Mouse (Mus musculus) thymus, adult 18-20 months (tissue): ENCODE measurements around the gene Gm7168.
"Not testable (repeated sequence)": the region's sequence is repeated elsewhere in the genome, so short reads cannot be mapped to it uniquely, and the experiment has no call there.

ENCODE experiments used
- DNase-seq, 2 experiments: peaks; one replicate each; pipeline ENCODE4 v3.0.0; 2022; ENCODE audit warnings: mixed read lengths in 2 of 2

The Gm7168 gene

DNA sequence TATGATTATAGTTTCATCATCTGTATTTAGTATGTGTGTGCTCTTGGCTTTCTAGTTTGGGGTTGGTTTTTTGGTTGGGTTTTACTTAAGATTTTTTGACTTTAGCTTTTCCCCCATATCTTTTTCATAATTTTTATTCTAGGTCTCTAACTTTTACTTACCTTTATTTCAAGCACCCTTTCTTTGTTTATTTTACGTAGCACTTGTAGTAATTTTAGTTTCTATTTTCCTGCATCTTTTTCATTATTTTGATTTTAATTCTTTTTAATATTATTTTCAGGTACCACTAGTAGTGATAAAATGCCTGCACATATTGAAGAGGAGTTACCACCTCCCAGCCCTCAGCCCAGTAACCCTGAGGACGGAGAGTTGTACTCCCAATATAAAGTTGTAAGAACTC, at the start of gene Gm7168:
Gm7168 (plus strand) TSS at position 301 of the 400 bp plus-strand sequence.
- DNase-seq: not testable (repeated sequence)

- no peak for DNase-seq
These were observed 49.3 kb upstream of the Gm7168 start for GRCm38 (mm10) chr17:13898838-13899237.

DNA sequence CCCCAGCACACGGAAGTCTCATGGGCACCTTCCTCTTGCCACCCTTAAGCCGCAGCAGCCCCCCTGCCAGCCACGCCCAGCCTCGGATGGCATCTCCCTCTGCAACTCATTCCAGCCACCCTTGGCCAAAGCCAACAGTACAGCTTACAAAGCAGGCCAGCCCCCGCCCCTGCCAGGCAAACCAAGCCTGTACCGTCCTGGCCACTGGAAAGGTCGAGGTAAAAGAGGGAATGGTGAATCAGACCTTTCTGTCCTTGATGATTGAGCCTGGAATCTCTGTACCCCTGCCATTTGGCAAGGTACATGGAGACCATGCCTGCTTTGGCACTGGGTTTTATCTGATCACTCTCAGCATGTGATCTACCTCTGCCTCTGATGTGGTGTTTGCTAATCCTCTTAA, 48.9 kb upstream of the Gm7168 start:
- no peak for DNase-seq

DNA sequence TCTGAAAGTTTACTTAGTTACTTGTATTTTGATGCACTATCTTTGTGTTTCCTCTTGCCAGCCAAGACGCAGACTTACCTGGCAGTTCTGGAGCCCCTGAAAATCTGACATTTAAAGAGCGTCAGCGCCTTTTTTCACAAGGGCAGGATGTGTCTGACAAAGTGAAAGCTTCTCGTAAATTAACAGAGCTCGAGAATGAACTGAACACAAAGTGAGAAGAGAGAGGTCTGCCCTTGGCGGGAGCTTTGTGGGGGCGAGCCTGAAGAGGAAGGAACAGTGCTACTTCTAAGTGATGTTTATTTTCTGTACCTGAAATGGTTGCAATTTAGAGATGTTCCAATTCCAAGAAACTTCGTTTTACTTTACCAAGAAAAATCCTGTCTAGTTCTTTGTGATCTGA, 44.4 kb upstream of the Gm7168 start:
- no peak for DNase-seq

GRCm38 (mm10) chr17:13907082-13907481, 41.1 kb upstream of the Gm7168 start:
- DNase-seq: no peak

DNA sequence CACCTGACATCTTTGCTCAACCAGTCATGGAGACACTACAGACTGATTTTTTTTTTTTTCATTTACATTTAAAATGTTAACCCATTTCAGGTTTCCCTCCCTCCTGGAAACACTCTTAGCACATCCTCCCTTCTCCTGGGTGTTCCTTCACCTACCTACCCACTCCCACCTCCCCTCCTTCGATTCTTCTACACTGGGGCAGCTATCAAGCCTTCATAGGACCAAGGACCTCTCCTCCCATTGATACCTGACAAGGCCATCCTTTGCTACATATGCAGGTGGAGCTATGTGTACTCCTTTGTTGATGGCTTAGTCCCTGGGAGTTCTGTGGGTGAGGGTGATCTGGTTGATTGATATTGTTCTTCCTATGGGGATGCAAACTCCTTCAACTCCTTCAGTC, 40.5 kb upstream of the Gm7168 start:
- no peak for DNase-seq

DNA sequence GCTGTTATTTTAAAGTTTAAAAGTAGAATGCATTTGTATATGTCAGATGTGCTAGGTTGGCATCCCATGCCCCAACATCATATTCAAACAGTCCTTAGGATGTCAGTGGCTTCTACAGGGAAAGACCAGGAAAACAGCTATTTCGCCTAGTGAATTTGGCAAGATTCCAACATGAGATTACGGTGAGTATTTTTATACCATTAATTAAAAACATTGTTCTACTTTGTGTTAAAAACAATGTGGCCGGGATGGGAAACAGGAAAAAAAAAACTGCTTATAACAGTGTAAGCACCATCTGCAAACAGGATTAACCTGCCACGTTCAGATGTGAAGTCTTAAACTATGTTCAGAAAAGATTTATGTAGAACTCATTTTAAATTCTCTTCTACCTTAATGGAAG, 34.2 kb upstream of the Gm7168 start:
- no peak for DNase-seq

GRCm38 (mm10) chr17:13914531-13914930, 33.6 kb upstream of the Gm7168 start:
- no peak for DNase-seq

- no peak for DNase-seq
These were observed 27.4 kb upstream of the Gm7168 start for GRCm38 (mm10) chr17:13920771-13921170.

DNA sequence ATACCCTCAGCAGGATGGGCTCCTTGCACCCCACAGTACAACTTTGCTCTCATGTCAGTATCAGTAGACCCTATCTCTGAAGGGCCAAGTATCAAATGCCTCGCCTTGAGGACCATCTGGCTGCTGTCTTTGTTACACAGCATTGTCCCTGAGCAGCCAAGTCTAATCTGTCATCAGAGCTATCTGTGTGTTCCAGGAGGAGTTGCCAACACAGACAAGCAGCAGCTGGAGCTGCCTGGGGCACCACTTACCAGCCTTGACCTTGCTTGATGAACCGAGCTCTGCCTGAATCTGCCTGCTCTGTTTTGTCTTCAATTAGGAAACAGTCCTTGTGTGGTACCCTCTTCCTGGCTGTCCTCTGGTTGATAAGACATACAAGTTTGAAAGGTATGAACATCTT, 24.8 kb upstream of the Gm7168 start:
- DNase-seq: no peak

DNA sequence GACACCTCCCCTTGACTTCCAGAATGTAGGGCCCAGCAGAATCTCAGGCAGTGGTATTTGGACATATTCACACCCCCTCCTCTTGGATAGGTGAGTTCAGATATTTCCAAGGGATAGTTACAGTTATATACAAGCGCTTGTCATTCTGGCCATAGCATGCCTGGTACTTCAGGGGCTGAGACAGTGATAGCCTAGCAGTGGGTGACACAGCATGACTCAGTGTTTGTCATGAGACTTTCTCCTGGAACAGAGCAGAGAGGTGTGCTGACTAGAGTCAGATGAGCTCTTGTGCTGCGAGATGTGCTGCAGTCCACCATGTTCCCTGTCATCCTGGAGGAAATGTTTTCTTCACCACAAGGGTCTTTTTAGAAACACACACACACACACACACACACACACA, 23.6 kb upstream of the Gm7168 start:
- no peak for DNase-seq

DNA sequence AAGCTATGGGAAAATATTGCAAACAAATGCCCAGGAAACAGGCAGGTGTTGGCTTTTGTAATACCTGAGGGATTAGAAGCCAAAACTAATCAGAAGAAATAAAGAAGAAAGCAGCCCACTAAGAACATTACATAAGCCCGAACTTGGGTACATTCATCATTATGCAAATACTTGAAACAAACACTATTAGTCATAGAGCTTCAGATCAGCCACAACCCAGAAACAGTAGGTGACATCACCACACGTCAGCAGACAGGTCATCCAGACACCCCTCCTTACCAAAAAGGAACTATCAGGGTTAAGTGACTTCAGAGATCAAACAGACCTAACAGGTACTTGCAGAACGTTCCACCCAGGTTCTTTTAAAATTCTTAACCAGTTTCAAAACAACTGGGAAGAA, 22.2 kb upstream of the Gm7168 start:
- DNase-seq: no peak

DNA sequence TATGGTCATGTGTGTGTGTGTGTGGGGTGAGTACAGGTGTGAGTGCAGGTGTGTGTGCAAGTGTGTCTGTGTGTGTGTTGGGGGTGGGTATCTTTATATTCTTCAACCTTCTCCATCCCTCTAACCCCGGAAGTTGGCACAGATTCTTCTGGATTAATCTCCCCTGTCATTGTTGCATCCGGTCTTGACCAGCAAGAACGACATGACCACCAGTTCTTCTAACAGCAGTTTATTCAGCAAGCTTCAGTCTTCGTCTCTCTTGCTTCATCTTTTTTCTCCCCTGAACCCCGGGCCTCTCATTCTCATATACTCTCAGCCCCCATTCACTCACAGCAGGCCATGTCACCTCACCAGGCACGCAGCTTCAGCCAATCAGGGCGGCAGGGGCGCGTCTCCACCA, 17.8 kb upstream of the Gm7168 start:
- no peak for DNase-seq

DNA sequence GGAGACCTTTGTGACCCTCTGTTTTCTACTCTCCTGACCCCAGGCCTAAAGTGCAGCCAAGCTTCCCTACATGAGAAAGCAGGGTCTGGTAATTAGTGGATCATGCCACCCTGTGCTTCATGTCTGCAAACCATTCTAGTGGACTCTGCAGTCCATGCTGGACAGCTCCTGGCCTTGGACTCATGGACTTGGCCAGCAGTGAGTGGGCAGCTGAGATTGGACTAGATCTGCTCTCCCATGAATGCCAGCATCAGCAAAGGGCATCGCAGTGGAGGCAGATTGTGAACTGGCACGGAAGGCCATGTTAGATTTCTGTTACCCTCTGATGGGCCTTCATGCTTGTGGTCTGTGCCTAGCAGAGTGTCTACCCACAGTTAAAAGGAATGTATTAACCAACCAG, 12.8 kb upstream of the Gm7168 start:
- not testable (repeated sequence) for DNase-seq

DNA sequence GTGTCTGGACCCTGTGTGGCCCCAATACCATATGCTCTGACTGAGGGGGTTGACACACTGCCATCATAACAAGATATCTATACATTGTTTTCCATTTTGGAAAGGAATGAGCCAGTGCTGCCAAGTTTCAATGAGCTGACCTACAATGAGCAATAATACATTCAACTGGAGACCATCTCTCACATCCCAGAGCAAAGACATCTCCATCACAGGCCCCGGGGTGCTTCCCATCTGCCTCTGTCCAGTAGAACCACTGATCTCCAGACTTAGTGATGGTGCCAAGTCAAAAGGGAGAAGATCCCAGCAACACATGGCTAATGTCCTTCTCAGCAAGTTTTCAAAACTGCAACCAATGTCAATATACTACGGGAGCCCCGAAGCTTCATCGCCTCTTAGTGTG, 10.4 kb upstream of the Gm7168 start:
- no peak for DNase-seq

- no peak for DNase-seq
These were observed 9.5 kb upstream of the Gm7168 start for GRCm38 (mm10) chr17:13938652-13939051.

DNA sequence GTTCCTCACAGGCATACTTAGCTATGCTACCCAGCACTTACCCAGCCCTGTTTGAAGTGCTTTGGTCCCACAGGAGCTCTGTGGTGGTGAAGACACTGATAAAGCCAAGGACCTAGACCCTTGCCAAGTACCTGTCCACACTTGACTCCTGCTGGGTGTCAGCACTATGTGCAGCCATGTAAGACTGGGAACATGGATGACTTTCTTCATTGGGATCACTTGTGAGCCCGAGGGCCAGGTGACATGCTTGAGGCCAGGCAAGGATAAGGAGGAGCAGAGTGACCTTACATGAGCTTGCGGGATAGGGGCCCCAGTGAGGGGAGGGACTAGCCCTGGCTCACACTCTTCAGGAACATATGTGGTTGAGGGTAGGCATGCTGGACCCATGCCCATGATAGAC, 8.9 kb upstream of the Gm7168 start:
- DNase-seq: not testable (repeated sequence)

DNA sequence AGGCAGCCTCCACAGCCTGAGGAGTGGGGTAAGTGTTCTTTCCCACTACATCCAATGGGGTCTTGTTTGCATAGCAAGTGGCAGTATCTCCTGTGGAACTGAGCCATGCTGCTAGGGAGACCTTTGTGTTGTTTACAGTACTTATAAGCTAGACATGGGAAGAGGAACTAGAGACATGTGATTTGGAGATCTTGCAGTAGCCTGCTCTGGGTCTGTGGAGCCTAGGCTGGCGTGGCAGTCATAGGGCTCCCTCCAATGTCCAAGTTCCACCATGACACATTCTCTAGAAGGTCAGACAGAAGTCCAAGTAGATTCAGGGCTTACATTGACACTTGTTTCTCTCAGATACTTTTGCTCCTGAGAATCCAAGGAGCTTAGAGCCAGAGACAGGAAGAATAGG, 7.7 kb upstream of the Gm7168 start:
- no peak for DNase-seq

GRCm38 (mm10) chr17:13951570-13951969, 3.4 kb downstream of the Gm7168 start:
- DNase-seq: not testable (repeated sequence)

- not testable (repeated sequence) for DNase-seq
These were observed 10.0 kb downstream of the Gm7168 start for GRCm38 (mm10) chr17:13958129-13958528.

DNA sequence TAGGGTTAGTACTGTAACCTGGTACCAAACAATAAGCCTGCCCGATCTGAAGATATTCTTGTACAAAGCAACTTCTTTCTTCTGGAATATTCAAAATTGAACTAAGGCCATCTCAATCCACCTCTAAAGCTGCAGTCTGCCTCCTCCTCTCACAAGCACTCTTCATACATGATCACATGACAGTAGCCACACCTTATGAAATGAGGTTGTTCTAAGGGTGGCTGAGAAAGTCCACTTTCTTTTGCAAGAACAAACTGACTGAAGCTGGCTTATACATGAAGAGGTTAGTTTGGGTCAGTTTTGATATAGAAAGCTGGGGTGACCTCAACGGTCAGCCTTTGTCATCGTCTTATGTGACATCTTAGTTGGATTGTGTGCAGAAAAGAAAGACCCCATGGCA, 14.1 kb downstream of the Gm7168 start:
- DNase-seq: not testable (repeated sequence)

GRCm38 (mm10) chr17:13965048-13965447, 16.9 kb downstream of the Gm7168 start:
- not testable (repeated sequence) for DNase-seq

DNA sequence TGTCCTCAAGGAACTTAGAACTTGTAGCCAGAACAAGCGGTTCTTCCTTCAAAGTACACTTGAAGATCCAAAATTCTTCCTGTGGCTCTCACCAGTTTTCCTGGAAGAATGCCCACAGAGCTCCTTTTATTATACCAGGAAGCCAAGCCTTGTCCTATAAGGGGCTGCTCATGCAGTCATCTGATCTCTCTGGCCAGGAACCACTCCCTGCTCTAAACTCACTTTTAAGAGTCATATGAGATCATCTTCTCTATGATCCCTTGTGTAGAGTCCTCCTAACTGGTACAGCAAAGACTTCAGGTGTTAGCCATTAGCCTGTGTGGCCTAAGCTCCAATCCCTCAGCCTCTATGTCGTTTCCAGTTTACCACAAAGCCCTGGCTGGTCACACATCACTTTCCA, 21.7 kb downstream of the Gm7168 start:
- not testable (repeated sequence) for DNase-seq

- not testable (repeated sequence) for DNase-seq
These were observed 22.6 kb downstream of the Gm7168 start for GRCm38 (mm10) chr17:13970796-13971195.

DNA sequence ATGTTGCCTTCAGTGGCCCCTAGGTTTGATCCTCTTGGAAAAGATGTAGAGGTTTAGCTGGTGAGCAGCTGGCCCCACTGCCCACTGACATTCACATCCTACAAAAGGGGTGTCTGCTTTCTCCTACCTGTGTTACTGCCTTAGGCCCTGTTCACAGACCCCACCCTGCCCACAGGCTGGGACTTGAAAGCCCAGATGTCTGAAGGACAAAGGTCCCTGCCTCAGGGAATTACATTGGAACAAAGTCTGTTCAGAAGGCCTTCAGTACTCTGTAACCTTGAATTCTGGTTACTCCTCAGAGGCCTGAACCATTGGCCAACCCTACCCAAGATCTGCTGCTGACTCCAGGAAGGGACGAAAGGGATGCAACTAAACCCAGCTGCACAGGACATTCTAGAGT, 39.5 kb downstream of the Gm7168 start:
- DNase-seq: no peak

DNA sequence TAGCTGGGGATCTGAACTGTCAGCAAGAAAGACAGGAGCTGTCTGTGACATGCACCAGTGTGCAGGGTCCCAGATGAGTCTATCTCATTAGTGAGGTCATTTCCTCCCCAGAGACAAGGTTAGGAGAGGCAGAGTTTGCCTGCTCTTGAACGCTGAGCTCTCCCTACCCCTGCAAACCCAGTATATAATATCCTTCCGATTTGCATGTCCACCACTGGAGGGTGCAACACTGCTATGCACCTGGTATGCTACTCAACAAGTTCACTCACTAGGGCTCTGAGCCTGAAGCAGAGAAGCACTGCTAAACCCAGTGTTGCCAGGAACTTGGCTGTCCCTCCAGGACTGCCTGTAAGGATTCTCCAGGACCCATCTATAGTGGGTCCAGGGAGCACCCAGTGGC, 45.3 kb downstream of the Gm7168 start:
- not testable (repeated sequence) for DNase-seq
